Mouse (Mus musculus) embryo, embryonic 11.5 days (tissue): ENCODE data around the gene Grm6.

Source experiments
- DNase-seq: peaks from one replicate; pipeline ENCODE4 v3.0.0-alpha.2; 2012; ENCODE audit warnings: low read depth, low spot score

Gene Grm6

DNA sequence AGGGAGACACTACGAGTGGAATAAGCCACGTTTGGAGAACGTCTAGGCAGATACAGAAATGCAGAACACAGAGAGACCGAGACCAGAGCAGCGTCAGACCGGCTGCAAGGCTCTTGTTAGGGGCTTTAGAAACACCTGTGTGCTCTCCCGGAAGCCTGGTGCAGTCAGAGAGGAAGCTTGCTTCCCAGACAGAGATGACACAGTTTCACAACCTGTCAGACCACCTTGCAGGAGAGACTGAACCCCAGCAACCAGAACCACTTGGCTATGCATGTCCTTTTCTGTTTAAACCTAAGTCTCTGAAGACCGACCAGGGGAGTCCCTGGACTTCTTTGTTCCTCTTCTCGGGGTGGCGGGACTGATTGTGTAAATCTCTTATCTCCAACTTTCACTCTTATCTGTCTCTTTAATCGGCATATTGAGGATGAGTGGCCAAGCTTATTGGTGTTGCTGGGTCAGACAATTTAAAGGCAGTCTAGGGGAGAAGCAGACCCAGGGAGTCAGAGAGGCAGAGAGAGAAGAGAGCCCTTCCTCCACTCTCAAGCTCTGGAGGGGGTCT is at the start of gene Grm6:
Gene Grm6, plus strand, starts transcription at position 509 of the 559 bp plus-strand sequence.
- DNase-seq = no peak

DNA sequence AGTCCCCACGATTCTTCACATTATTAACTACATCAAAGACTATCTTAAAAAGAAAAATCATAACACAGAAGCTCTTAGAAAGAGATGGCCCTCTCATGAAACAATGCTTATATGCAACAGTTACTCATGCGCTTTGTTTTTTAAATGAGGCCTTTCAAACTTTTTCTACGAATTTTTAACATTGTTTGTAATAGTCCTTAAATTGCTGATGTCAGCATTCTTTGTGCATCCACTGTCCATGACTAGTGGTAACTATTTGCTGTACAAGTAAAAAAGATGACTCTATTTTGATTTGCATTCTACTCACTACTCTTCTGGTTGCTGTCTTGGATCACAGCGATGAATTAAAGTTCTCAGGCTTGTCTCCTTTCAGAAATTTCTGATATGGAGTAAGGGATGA is 36.3 kb upstream of the Grm6 start:
- DNase-seq = no peak

DNA sequence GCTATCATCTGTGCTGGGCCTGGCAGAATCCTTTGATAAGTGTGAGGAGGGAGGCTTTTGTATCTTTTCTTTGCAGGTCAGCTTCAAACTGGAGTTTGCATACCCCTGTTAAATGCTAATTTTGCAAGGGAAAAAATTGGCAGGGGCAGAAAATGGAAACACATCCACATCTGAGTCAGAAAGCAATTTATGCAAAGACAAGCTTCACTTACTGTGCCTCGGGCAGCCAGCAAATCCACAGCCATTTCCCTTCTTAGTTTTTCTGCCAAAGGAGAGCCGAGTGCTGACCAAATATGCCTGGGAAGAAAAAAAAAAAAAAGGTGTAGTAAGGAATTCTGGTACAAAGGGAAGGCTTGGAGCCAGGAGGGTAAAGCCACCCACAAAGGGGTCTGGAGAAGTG is 24.3 kb upstream of the Grm6 start:
- no peak for DNase-seq

DNA sequence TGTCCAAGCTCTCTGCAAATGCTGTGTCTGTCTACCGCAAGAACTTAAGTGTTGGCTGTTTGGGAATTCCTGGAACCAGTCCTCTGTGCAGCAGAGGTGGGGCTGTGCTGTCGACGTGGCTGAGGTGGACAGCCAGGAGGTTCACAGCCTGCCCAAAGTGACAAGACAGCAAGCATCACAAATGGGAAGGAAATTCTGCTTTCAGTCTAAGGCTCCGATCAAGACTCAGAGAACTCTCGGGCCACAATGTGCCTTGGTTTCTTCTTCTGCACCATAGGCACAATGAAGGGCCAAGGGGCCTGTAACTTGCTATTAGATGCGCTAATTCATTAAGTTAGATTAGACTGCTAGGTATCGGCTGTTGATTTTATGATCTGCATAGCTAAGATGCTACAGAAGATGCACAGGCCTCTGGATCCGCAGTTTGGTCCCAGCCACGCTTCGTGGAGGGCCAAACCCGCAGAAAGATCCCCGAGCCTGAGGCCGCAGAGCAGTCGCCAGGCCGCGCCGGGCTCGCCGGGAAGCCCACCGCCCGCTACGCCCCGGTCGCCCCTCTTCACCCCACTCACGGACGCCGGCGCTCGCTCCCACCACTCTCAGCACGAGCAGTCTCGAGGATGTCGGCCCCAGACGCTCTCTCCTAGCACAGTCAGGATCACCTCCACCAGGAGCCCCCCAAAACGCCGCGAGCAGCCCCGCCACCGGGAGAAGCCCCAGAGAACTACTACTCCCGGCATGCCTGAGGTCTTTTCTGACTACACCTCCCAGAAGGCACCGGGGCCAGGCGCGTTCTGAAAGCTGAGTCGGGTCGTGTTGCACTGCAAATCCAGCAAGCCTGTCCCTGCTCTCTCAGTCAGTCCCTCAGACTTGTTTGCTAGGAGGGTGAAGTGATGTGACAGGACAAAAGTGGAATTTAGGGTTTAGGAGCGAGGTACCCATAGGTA is 23.2 kb upstream of the Grm6 start, which contains the start of gene Zfp354c:
Gene Zfp354c, minus strand, starts transcription at position 715 of the 944 bp plus-strand sequence.
- DNase-seq = peak; percentile 68

DNA sequence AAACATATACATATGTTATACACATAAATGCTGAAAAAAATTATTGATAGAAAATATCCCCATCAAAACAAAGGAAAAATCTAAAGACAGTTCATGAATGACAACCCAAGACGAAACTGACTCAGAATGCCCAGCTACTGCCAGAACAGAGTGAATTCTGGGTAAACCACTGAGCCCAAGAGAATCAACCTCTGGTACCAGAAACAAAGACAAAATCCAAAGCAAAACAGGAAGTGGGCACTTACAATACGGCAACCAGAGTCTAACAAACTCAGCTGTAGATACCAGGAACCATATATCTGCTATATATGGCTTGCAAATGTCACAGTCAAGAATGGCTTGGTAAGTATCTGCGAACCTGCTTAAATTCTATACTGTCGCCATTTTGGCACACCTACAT is 14.8 kb upstream of the Grm6 start:
- DNase-seq = no peak

DNA sequence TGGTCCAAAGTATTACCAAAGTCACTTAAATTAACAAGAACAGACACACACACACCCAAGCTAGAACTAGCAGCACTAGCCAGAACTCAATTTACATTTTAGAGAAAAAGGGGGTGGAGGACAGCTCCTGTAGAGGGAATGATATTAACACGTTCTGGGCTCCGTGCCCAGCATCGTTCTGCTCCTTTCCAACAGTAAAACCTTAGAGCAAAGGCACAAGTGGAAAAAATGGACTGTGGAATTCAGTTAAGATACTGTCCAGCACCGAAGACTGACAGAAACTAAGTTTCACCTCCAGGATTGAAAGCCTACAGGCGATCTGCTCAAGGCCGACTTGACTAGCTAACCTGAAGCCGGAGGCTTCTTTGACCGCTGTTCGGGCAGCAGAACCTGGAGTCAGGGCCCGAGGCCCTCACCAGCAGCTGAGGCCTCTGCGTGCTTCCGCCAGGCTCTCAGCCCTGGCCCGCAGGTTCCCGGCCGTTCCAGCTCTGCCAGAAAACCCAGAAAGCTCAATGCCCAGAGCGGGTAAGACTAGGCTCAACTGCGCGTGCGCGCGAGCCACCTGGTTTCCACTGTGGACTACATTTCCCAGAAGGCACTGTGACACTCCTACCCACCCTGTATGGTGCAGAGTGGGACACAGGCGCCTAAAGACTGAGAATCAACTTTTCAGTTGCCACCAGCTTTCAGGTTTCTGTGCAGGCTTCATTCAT is 9.3 kb upstream of the Grm6 start, which contains the start of gene Zfp879:
Gene Zfp879, minus strand, starts transcription at position 530 of the 713 bp plus-strand sequence.
- DNase-seq = peak; percentile 90

DNA sequence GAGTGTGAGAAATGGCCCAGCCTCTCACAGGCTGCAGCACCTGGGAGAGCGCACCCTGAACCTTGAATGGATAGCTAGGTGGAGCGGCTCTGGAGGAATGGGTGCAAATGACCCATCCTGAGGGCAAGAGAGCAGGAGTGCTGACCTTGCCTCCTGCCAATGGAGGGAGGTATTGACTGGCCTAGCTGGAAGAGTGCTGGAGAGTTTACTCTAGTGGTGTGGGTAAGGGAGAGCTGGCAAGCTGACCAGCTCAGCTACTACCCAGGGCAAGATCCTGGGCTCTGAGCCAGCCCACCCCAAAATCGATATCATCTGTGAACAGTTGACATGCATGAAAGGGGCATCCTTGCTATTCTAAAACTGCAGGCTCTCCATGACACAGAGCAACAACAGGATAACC is 4.5 kb upstream of the Grm6 start:
- no peak for DNase-seq

DNA sequence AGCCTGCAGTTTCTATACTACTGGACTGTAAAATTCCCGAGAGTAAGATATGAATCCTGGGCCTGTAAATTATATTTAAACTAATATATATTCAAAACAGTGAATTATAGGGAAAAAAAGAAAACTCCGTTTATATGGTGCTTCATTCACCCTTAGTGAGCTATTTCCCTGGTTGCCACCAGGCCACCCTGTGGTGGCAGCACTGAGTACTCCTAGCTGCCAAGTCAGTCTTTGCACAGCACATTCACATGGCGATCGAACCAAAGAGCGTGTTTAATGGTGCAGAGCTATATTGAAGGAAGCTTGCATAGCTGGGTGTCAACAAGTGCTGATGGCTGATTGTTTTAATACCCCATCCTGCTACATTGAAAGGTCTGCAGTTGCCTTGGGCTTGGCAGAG is 3.4 kb upstream of the Grm6 start:
- no peak for DNase-seq

DNA sequence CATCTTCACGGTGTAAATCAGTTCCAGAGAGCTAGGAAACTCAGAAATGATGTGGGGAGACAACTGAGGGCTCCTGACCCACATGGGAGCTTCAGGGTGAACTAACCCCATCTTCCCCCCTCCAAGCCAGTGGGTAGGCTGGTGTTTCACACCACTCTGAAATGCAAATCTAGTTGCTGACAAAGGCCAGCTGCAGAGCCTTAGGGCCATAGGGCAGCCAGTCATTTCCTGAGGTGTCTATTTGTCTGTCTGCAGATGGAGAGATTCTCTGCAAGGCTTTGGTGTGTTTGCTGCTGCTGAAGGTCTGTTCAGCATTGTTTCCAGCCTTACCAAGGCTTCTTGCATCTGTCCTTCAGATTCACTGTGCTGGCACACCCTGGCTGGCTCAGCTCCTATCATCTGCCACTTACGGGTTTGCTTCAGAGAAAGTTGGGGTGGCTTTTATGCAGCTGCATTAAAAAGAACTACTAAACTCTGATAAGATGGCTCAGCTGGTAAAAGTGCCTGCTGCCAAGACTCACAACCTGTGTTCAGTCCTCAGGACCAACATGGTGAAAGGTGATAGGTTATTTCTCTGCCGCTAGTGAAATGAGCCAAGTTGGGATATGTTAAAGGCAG is 1.9 kb upstream of the Grm6 start:
- no peak for DNase-seq

DNA sequence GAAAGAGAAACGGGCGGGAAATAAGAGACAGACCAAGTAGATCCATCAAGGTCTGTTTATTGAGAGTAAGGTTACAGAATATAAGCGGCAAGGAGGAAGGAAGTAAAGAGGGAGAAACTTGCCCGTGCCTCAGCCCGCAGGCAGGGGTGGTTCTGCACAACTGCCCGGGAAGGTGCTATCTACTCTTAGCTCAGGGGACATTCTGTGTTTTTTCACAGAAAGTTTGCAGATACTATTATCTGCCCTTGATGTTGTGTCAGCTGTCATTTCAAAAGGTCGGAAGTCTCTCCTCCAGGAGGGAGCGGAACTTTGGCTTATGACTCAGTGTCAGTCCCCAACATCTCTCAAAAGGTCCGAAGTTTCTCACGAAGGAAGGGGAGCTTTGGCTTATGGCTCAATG is 1.2 kb upstream of the Grm6 start:
- no peak for DNase-seq

DNA sequence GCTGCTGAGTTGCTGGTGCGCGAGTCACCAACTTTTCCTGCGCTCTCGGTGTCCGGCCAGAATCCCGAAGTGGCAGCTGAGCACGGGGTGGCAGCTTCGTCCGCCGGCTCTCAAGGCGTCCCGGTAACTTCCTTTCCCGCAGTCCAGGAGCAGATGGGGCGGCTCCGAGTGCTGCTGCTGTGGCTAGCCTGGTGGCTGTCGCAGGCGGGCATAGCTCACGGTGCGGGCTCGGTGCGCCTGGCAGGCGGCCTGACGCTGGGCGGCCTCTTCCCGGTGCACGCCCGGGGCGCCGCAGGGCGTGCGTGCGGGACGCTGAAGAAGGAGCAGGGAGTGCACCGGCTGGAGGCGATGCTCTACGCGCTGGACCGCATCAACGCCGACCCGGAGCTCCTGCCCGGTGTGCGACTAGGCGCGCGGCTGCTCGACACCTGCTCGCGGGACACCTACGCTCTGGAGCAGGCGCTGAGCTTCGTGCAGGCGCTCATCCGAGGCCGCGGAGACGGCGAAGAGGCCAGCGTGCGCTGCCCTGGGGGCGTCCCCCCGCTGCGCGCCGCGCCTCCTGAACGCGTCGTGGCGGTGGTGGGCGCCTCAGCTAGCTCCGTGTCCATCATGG is 610 bp downstream of the Grm6 start:
- DNase-seq = peak; percentile 4

DNA sequence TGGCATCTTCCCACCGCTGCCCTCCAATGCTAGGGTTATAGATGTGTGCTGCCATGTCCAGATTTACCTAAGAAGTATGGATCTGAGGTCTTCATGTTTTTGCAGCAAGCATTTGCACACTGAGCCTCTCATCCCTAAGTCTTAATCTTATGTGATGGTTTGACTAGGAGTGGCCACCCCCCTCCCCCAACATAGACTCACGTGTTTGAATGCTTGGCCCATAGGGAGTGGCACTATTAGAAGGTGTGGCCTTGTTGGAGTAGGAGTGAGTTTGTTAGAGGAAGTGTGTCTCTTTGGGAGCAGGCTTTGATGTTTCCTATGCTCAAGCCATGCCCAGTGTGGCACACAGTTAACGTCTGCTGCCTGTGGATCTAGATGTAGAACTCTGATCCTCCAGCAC is 28.2 kb downstream of the Grm6 start:
- no peak for DNase-seq

DNA sequence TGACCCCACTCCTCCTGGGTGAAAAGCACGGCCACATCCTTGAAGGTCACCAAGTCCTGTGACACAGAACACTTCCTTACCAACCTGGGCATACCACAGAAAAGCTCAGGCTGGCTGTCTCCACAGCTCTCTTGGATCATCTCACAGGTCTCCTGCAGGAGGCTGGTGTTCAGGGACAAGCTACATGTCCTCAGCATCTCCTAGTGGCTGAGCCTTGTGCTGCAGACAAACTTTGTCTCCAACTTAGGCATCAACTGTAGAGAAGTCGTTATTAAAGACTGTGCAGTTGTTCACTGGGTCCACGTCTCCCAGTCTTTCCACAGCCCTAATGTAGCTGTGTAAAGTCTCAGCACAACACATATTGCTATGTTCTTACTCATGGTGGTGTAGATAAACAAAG is 33.3 kb downstream of the Grm6 start:
- no peak for DNase-seq

DNA sequence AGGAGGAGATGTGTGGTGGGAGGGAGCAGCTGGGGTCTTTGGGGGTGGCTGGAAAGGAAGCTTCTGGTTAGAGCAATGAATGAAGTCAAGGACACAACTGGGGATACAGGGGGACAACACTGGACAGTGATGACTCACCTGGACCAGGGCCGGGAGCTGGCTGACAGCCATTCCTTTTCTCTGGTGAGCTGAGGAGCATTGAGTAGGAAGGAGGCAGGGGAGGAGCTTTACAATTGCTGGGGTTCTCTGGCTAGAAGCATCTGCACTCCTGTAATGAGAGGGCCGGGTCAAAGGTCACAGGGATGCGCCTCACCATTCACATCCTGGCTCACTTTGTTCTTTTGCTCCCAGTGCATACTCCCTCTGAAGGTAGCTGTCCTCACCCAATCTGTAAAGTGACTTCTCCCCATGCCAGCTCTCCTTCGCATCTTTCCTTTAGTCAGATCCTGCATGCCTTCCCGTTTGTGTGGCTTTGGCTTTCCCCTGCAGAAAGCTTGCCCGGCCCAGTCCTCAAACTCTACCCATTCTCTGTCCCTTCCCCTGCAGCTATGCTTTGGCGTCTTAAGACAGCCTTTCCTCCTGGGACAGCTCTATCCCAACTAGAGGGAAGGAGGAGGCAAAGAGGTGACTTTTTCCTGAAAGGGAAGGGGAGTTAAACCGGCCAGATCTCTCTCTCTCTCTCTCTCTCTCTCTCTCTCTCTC is 35.9 kb downstream of the Grm6 start:
- DNase-seq = no peak

DNA sequence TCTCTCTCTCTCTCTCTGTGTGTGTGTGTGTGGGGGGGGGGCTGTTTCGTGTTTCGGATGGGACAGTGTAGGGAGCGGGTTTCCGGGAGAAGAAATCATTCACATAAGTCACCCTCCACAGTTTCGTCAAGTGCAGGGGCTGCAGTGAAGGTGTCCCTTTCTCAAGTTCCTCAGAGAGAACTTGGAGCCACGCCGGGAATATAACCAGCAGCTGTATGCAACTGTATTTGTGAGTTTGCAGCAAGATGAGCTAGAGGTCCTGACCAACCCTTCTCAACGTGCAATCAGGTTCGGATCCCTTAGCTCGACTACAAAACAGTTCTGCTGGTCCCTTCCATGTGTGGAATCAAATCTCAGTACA is 36.4 kb downstream of the Grm6 start:
- no peak for DNase-seq

DNA sequence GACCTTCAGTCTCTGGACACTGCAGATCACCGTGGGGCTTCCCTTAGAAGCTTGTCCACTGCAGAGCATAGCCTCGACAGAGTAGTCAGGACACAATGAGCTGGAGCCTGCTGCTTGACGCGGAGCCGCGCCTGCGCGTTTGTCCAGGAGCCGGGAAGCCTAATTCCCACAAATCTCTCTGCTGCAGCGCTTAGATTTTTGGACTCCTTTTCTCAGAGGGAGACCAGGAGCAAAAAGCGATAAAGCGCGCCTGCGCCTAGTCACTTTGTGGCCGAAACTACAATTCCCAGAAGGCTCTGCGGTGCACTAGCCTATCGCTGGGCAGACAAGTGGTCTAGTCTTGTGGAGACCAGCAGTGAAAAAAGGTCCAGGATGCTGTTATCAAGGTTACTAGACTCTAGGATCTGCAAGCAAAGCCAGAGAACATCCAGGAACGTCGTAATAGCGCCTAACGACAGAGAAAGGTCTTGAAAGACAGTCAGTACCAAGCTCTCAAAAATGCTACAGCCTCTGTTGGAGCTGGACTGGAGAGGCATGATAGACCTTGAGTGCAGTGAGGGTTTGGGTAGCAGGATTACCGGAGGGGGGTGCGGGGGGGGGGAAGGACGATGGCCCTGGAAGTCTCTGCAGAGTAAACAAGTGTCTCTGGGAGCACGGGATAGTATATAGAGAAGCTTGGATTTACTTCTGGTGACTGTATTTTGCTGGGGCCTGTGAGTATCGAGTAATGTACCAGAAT is 37.1 kb downstream of the Grm6 start, which contains the start of gene Zfp454:
Gene Zfp454, minus strand, starts transcription at position 262 of the 739 bp plus-strand sequence.
- DNase-seq = peak; percentile 88

DNA sequence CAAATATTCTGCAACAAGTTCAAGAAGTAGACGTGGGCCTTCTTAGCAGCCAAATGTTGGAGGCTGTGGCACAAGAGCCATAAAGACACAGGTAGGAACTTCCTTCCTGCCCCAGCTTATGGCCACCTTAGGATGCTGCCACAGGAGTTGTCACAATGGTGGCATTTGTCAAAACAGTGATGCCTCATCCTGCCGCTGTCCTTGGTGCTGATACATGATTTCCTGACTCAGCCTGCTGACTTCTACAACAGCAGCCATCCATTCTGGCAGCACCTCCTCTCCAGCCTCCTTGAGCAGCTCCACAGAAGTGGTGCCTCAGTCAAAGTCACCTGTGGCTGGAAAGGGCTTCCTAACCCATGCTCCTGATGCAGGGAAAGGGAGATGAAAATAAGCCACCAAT is 42.0 kb downstream of the Grm6 start:
- DNase-seq = no peak

DNA sequence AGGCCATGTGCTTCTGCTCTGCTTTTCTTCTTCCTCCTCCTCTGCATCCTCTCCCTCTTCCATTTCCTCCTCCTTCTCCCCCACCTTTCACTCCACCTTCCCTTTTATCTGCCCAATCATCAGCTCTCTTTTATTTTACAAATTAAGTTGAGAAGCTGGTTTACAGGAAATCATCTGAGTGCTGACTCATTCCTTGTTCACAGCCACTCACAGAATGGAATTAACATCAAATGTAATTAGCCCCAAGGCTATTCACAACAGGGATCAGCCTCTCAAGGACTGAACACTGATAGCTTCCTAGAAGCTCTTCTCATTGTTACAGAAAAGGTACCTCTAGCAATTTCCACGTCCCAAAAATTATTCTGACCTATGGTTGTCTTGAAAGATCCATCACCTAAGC is 46.9 kb downstream of the Grm6 start:
- DNase-seq = no peak

DNA sequence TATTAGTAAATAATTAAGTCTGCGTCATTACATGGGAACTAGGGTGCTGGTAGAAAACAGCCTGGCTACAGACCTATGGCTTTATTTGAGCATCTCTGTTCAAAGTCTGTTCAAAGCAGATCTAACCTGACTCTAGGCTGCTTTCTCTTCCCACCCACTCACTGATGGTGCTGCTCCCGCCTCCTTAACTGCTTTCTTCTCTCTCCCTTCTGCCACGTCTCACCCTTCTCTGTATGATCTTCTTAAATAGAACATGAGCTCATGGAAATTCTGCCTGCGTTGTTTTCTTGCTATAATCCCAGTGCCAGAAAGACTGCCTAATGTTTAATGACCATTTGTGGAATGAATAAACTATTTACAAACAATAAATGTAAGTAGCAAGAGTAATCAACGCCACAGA is 57.7 kb downstream of the Grm6 start:
- DNase-seq = no peak

DNA sequence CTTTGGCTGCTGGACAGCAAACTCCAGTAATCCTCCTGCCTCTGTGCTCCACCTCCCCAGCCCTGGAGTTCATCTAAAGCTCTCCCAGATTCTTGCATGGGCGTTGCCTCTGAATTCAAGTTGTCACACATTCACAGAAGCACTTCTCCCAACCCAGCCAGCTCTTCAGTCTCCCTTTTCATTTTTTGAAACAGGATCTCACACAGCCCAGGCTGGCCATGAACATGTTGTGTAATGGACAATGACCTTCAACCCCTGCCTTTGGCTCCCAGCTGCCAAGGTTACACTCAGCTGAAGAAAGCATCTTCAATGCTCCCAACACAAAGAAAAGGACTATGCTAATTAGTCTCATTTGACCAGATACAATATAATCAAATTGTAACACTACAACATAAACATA is 62.8 kb downstream of the Grm6 start:
- DNase-seq = no peak
